Comparison of ENCODE assay signal across 8 mouse cellular contexts in genomic region chr17:78935857-78936256, GRCm38 (mm10). TPM values are rescaled to one million over a fixed set of nuclear protein-coding genes. Genes with fewer than 3 reads are reported as not detected.
A peak's percentile ranks its signal among the peaks of the same experiment; 100 is the strongest.
DNase-seq lines count a peak whose midpoint lies in the region; ATAC-seq and TF ChIP-seq lines count a peak whose summit lies in the region.

No protein-coding gene starts in this region.

- H3K4me3 ChIP-seq in lung, embryonic 14.5 days (ENCODE audit: low read depth, low read length) = peak overlapping the region; percentile 89
- H3K4me3 ChIP-seq in embryonic facial prominence, embryonic 14.5 days (ENCODE audit: low read depth, low read length) = peak overlapping the region; percentile 73
- H3K4me3 ChIP-seq in limb, embryonic 11.5 days (ENCODE audit: low read depth, low read length) = peak overlapping the region; percentile 90
- peak overlapping the region; percentile 93 for H3K4me3 ChIP-seq in neural tube, embryonic 15.5 days (replicated peaks)

- peak overlapping the region; percentile 87 for H3K4me2 ChIP-seq in lung, embryonic 14.5 days
- H3K4me2 ChIP-seq in embryonic facial prominence, embryonic 14.5 days (ENCODE audit: low read depth, low read length) = peak overlapping the region; percentile 65
- peak overlapping the region; percentile 61 for H3K4me2 ChIP-seq in limb, embryonic 11.5 days (ENCODE audit: low read depth, severe bottlenecking)
- peak overlapping the region; percentile 75 for H3K4me2 ChIP-seq in neural tube, embryonic 15.5 days

- no peak for ATAC-seq in lung, embryonic 14.5 days (ENCODE audit: insufficient read depth)
- no peak for ATAC-seq in embryonic facial prominence, embryonic 14.5 days (ENCODE audit: low read depth)
- no peak for ATAC-seq in limb, embryonic 11.5 days (ENCODE audit: insufficient number of reproducible peaks, low FRiP score, low TSS enrichment, low read depth)
- ATAC-seq in neural tube, embryonic 15.5 days (ENCODE audit: low FRiP score) = no peak

- H3K9ac ChIP-seq in lung, embryonic 14.5 days = peak overlapping the region; percentile 84
- peak overlapping the region; percentile 75 for H3K9ac ChIP-seq in embryonic facial prominence, embryonic 14.5 days (ENCODE audit: low read depth, low read length)
- peak overlapping the region; percentile 72; the same call in 1 of the 2 replicates for H3K9ac ChIP-seq in limb, embryonic 11.5 days (ENCODE audit: low read length)
- H3K9ac ChIP-seq in neural tube, embryonic 15.5 days (replicated peaks) = peak overlapping the region; percentile 83

- no peak for DNase-seq in lung, embryonic 14.5 days
- no peak for DNase-seq in lung, postnatal 10 days
- no peak for DNase-seq in embryonic facial prominence, embryonic 14.5 days (ENCODE audit: low spot score)
- no peak for DNase-seq in limb, embryonic 11.5 days (ENCODE audit: low spot score)
- DNase-seq in adrenal gland, postnatal 36 days = no peak
- DNase-seq in gastrocnemius, postnatal 36 days = no peak
- no peak for DNase-seq in gastrocnemius, postnatal 10 days

- TF ChIP-seq CTCF in lung, embryonic 14.5 days (IDR thresholded peaks at IDR 0.05; ENCODE audit: low read depth) = no peak

- 77% methylated on average over 2 of the region's 2 CpGs for WGBS in lung, embryonic 14.5 days
- 79% methylated on average over 2 of the region's 2 CpGs for WGBS in embryonic facial prominence, embryonic 14.5 days
- WGBS in limb, embryonic 11.5 days = 84% methylated on average over 2 of the region's 2 CpGs
- 91% methylated on average over 2 of the region's 2 CpGs for WGBS in neural tube, embryonic 15.5 days

- 0 out of 2 replicates have a peak, but pooled peaks cover 4% of the 10 kb centered on the region for H3K4me1 ChIP-seq in lung, embryonic 14.5 days (ENCODE audit: insufficient read depth)
- peaks cover 12% of the 10 kb centered on the region for H3K4me1 ChIP-seq in embryonic facial prominence, embryonic 14.5 days (ENCODE audit: control insufficient read depth, insufficient read depth, low read length)
- H3K4me1 ChIP-seq in limb, embryonic 11.5 days (ENCODE audit: control insufficient read depth, insufficient read depth, low read length) = no peaks in the 10 kb centered on the region
- H3K4me1 ChIP-seq in neural tube, embryonic 15.5 days = peaks cover 44% of the 10 kb centered on the region

- no peaks in the 10 kb centered on the region for H3K9me3 ChIP-seq in lung, embryonic 14.5 days (ENCODE audit: low read depth, low read length)
- no peaks in the 10 kb centered on the region for H3K9me3 ChIP-seq in embryonic facial prominence, embryonic 14.5 days (ENCODE audit: control insufficient read depth, low read length)
- H3K9me3 ChIP-seq in limb, embryonic 11.5 days (ENCODE audit: control insufficient read depth, low read length) = no peaks in the 10 kb centered on the region
- H3K9me3 ChIP-seq in neural tube, embryonic 15.5 days (replicated peaks) = no peaks in the 10 kb centered on the region

- intact Hi-C loops in gastrocnemius, postnatal 36 days (cut with DNase I) = no loop called here

- H3K27me3 ChIP-seq in lung, embryonic 14.5 days (ENCODE audit: insufficient read depth, low read length) = no peaks in the 10 kb centered on the region
- no peaks in the 10 kb centered on the region for H3K27me3 ChIP-seq in embryonic facial prominence, embryonic 14.5 days (replicated peaks; ENCODE audit: control insufficient read depth, insufficient read depth, low read length)
- no peaks in the 10 kb centered on the region for H3K27me3 ChIP-seq in limb, embryonic 11.5 days (ENCODE audit: control insufficient read depth, insufficient read depth, low read length)
- no peaks in the 10 kb centered on the region for H3K27me3 ChIP-seq in neural tube, embryonic 15.5 days (replicated peaks)

- H3K36me3 ChIP-seq in lung, embryonic 14.5 days (ENCODE audit: insufficient read depth) = peaks cover 48% of the 10 kb centered on the region
- peaks cover 60% of the 10 kb centered on the region for H3K36me3 ChIP-seq in embryonic facial prominence, embryonic 14.5 days (ENCODE audit: control insufficient read depth, insufficient read depth, low read length)
- peaks cover 17% of the 10 kb centered on the region for H3K36me3 ChIP-seq in limb, embryonic 11.5 days (ENCODE audit: control insufficient read depth, insufficient read depth, low read length)
- H3K36me3 ChIP-seq in neural tube, embryonic 15.5 days = peaks cover 46% of the 10 kb centered on the region

- no peak overlapping the region for H3K27ac ChIP-seq in lung, embryonic 14.5 days (ENCODE audit: low read depth)
- no peak overlapping the region for H3K27ac ChIP-seq in embryonic facial prominence, embryonic 14.5 days (replicated peaks; ENCODE audit: low read depth, low read length)
- no peak overlapping the region for H3K27ac ChIP-seq in limb, embryonic 11.5 days (replicated peaks; ENCODE audit: low read depth, low read length)
- H3K27ac ChIP-seq in neural tube, embryonic 15.5 days (replicated peaks) = no peak overlapping the region

RNA-seq across cellular contexts. Expression of gene Cebpz, which starts 1.0 kb away (rescaled TPM):
- polyA plus RNA-seq in lung, embryonic 14.5 days (2014; fragmentation: Nextera tagmentation; extraction: Ambion mirVana) = 56.6 and 61.2 TPM in 2 replicates
- polyA plus RNA-seq in embryonic facial prominence, embryonic 14.5 days (2014; fragmentation: Nextera tagmentation; extraction: Ambion mirVana) = 53.3 and 54.7 TPM in 2 replicates
- 68.7 and 78.5 TPM in 2 replicates for polyA plus RNA-seq in limb, embryonic 11.5 days (2014; fragmentation: Nextera tagmentation; extraction: Ambion mirVana)
- 38.7 and 46.5 TPM in 2 replicates for polyA plus RNA-seq in neural tube, embryonic 15.5 days (2015; fragmentation: Nextera tagmentation; extraction: Ambion mirVana)
- 10 to 100 TPM; 45.6 to 51.1 TPM for total RNA-seq in adrenal gland, postnatal 36 days (2021)
- total RNA-seq in gastrocnemius, postnatal 36 days (2021) = 10 to 100 TPM; 17.8 to 24.8 TPM
- 10 to 100 TPM; 19.8 to 22.7 TPM for total RNA-seq in gastrocnemius, postnatal 10 days (2021)

RNA-seq across cellular contexts. Expression of gene Ndufaf7, which starts 1.1 kb away (rescaled TPM):
- 57.6 and 59.3 TPM in 2 replicates for polyA plus RNA-seq in lung, embryonic 14.5 days (2014; fragmentation: Nextera tagmentation; extraction: Ambion mirVana)
- polyA plus RNA-seq in embryonic facial prominence, embryonic 14.5 days (2014; fragmentation: Nextera tagmentation; extraction: Ambion mirVana) = 49.0 and 52.5 TPM in 2 replicates
- 46.5 and 52.1 TPM in 2 replicates for polyA plus RNA-seq in limb, embryonic 11.5 days (2014; fragmentation: Nextera tagmentation; extraction: Ambion mirVana)
- 67.0 and 68.2 TPM in 2 replicates for polyA plus RNA-seq in neural tube, embryonic 15.5 days (2015; fragmentation: Nextera tagmentation; extraction: Ambion mirVana)
- 10 to 100 TPM; 37.0 to 44.1 TPM for total RNA-seq in adrenal gland, postnatal 36 days (2021)
- total RNA-seq in gastrocnemius, postnatal 36 days (2021) = 10 to 100 TPM; 24.0 to 27.6 TPM
- total RNA-seq in gastrocnemius, postnatal 10 days (2021) = 10 to 100 TPM; 31.1 to 31.3 TPM

RNA-seq across cellular contexts. Expression of gene Cebpzos, which starts 19.6 kb away (rescaled TPM):
- polyA plus RNA-seq in lung, embryonic 14.5 days (2014; fragmentation: Nextera tagmentation; extraction: Ambion mirVana) = 77.4 and 85.6 TPM in 2 replicates
- 95.6 and 96.4 TPM in 2 replicates for polyA plus RNA-seq in embryonic facial prominence, embryonic 14.5 days (2014; fragmentation: Nextera tagmentation; extraction: Ambion mirVana)
- polyA plus RNA-seq in limb, embryonic 11.5 days (2014; fragmentation: Nextera tagmentation; extraction: Ambion mirVana) = 87.8 and 88.4 TPM in 2 replicates
- 113 and 125 TPM in 2 replicates for polyA plus RNA-seq in neural tube, embryonic 15.5 days (2015; fragmentation: Nextera tagmentation; extraction: Ambion mirVana)
- total RNA-seq in adrenal gland, postnatal 36 days (2021) = 10 to 100 TPM; 30.0 to 44.4 TPM
- 10 to 100 TPM; 33.4 to 48.2 TPM for total RNA-seq in gastrocnemius, postnatal 36 days (2021)
- total RNA-seq in gastrocnemius, postnatal 10 days (2021) = 10 to 100 TPM; 56.3 to 65.8 TPM

RNA-seq across cellular contexts. Expression of gene Sult6b1, which starts 29.1 kb away (rescaled TPM):
- polyA plus RNA-seq in lung, embryonic 14.5 days (2014; fragmentation: Nextera tagmentation; extraction: Ambion mirVana) = 0.16 and 0.17 TPM in 2 replicates
- 0.22 and 0.75 TPM in 2 replicates for polyA plus RNA-seq in embryonic facial prominence, embryonic 14.5 days (2014; fragmentation: Nextera tagmentation; extraction: Ambion mirVana)
- 0.12 and 0.17 TPM in 2 replicates for polyA plus RNA-seq in limb, embryonic 11.5 days (2014; fragmentation: Nextera tagmentation; extraction: Ambion mirVana)
- polyA plus RNA-seq in neural tube, embryonic 15.5 days (2015; fragmentation: Nextera tagmentation; extraction: Ambion mirVana) = 0.13 TPM in 1 of 2 replicates, not detected in the other
- total RNA-seq in adrenal gland, postnatal 36 days (2021) = not detected
- not detected for total RNA-seq in gastrocnemius, postnatal 36 days (2021)
- not detected for total RNA-seq in gastrocnemius, postnatal 10 days (2021)

RNA-seq across cellular contexts. Expression of gene Eif2ak2, which starts 53.5 kb away (rescaled TPM):
- polyA plus RNA-seq in lung, embryonic 14.5 days (2014; fragmentation: Nextera tagmentation; extraction: Ambion mirVana) = 8.4 and 9.2 TPM in 2 replicates
- 6.8 and 8.0 TPM in 2 replicates for polyA plus RNA-seq in embryonic facial prominence, embryonic 14.5 days (2014; fragmentation: Nextera tagmentation; extraction: Ambion mirVana)
- 8.2 and 8.6 TPM in 2 replicates for polyA plus RNA-seq in limb, embryonic 11.5 days (2014; fragmentation: Nextera tagmentation; extraction: Ambion mirVana)
- 3.6 and 6.0 TPM in 2 replicates for polyA plus RNA-seq in neural tube, embryonic 15.5 days (2015; fragmentation: Nextera tagmentation; extraction: Ambion mirVana)
- total RNA-seq in adrenal gland, postnatal 36 days (2021) = 10 to 100 TPM; 29.3 to 33.2 TPM
- 1 to 10 TPM; 3.4 to 3.6 TPM for total RNA-seq in gastrocnemius, postnatal 36 days (2021)
- 1 to 10 TPM; 8.5 to 9.5 TPM for total RNA-seq in gastrocnemius, postnatal 10 days (2021)
